Mouse (Mus musculus) limb, embryonic 14.5 days (tissue): ENCODE measurements at regions not wholly inside any gene's neighbourhood (a gene's known extent, or its start where the extent isn't known, plus 50 kb on each side); places are given as distances from the start of the nearest gene placed in this dataset.
"Not testable (repeated sequence)": the region's sequence is repeated elsewhere in the genome, so short reads cannot be mapped to it uniquely, and the experiment has no call there.

Source experiments
- ATAC-seq: fragments of 200-750 bp; cut with Nextera tagmentation; 2 replicates; pipeline ENCODE4 v1.8.0; 2017; ENCODE audit warnings: low read depth, moderate number of reproducible peaks, moderate TSS enrichment; ENCODE audit not compliant: low FRiP score
- DNase-seq: peaks from one replicate; pipeline ENCODE4 v3.0.0-alpha.2; 2015; ENCODE audit warnings: low spot score
- H3K27ac ChIP-seq: fragments of 300-500 bp; sonication (generic); replicated peaks from 2 replicates; pipeline ENCODE4 v1.5.1; 2014; ENCODE audit warnings: low read depth, mild to moderate bottlenecking, low read length, moderate library complexity, mixed read lengths
- H3K27me3 ChIP-seq: fragments of 300-500 bp; sonication (generic); 2 replicates; pipeline ENCODE4 v1.6.1; 2014; ENCODE audit warnings: low read length, mixed read lengths; ENCODE audit not compliant: control insufficient read depth, insufficient read depth
- H3K36me3 ChIP-seq: fragments of 300-500 bp; sonication (generic); 2 replicates; pipeline ENCODE4 v1.6.1; 2014; ENCODE audit warnings: mild to moderate bottlenecking, low read length, moderate library complexity, mixed read lengths; ENCODE audit not compliant: control insufficient read depth, insufficient read depth
- H3K4me1 ChIP-seq: fragments of 300-500 bp; sonication (generic); 2 replicates; pipeline ENCODE4 v1.6.1; 2014; ENCODE audit warnings: antibody characterized with exemption, low read length, mixed read lengths; ENCODE audit not compliant: control insufficient read depth, insufficient read depth
- H3K4me2 ChIP-seq: fragments of 300-500 bp; sonication (generic); replicated peaks from 2 replicates; pipeline ENCODE4 v1.6.1; 2014; ENCODE audit warnings: low read depth, mild to moderate bottlenecking, low read length, moderate library complexity; ENCODE audit not compliant: severe bottlenecking
- H3K4me3 ChIP-seq: fragments of 300-500 bp; sonication (generic); replicated peaks from 2 replicates; pipeline ENCODE4 v1.5.1; 2014; ENCODE audit warnings: low read length
- H3K9ac ChIP-seq: fragments of 300-500 bp; sonication (generic); 2 replicates; pipeline ENCODE4 v1.6.1; 2014; ENCODE audit warnings: mild to moderate bottlenecking, low read depth, low read length, moderate library complexity; ENCODE audit not compliant: severe bottlenecking
- H3K9me3 ChIP-seq: fragments of 300-500 bp; sonication (generic); 2 replicates; pipeline ENCODE4 v1.6.1; 2016; ENCODE audit warnings: low read length; ENCODE audit not compliant: control insufficient read depth
- POLR2A ChIP-seq: fragments of 200-500 bp; IDR thresholded peaks from 2 replicates; pipeline ENCODE4 v1.8.0; 2012; ENCODE audit warnings: inconsistent platforms, mild to moderate bottlenecking, moderate library complexity, borderline replicate concordance; ENCODE audit not compliant: insufficient read depth, insufficient read length; ENCODE audit errors: extremely low read depth
- WGBS: fragments of 180-500 bp; shearing (Covaris S2); extraction: QIAGEN DNeasy Blood & Tissue Kit; methylation state at CpG from one replicate; pipeline ENCODE4 v1.1.7; 2014; 5-methylcytosine and 5-hydroxymethylcytosine counted together

- no peak overlapping the region for H3K4me2 ChIP-seq
- no peaks in the 10 kb centered on the region for H3K36me3 ChIP-seq
- no peak overlapping the region for H3K4me3 ChIP-seq
- DNase-seq: no peak
- no peaks in the 10 kb centered on the region for H3K9me3 ChIP-seq
- H3K9ac ChIP-seq: no peak overlapping the region
- no peak for TF ChIP-seq POLR2A
- no peaks in the 10 kb centered on the region for H3K4me1 ChIP-seq
- H3K27ac ChIP-seq: no peak overlapping the region
- no peak for ATAC-seq
- no peaks in the 10 kb centered on the region for H3K27me3 ChIP-seq
Observed at GRCm38 (mm10) chr14:100960198-100960597, 239.9 kb downstream of the Prr30 start.

- 92% methylated on average over 1 of the region's 1 CpGs for WGBS
Observed at GRCm38 (mm10) chr14:100955806-100956436, 244.2 kb downstream of the Prr30 start.

DNA sequence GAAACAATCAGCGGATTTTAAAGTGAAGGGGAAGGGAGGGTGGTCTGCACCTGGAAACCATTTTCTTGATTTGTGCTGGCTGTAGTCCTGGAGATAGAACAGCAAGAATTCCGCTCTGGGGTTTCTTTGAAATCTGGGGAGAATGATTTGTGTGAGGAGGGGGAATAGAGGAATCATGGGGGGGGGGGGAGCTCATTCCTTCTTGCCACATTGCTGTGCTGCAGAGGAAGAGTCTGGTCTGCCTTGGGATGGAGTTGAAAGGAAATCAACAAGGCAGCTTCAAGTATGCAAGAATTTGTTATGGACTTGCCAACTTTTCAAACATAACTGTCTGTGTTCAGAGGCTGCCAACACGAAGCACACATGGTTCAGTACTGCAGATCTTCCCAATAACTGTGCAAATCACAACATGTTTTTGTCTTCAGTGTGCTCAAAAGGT is 249.4 kb downstream of the Prr30 start:
- ATAC-seq (peak; percentile 55; the same call in 1 of the 2 replicates), DNase-seq (peak; percentile 71)
- Histone ChIP-seq H3K4me2 (no peak overlapping the region), H3K4me3 (no peak overlapping the region), H3K27me3 (no peaks in the 10 kb centered on the region), H3K4me1 (0 out of 2 replicates have a peak, but pooled peaks cover 9% of the 10 kb centered on the region), H3K9me3 (no peaks in the 10 kb centered on the region), H3K9ac (no peak overlapping the region), H3K27ac (no peak overlapping the region), H3K36me3 (no peaks in the 10 kb centered on the region)
- TF ChIP-seq POLR2A: no peak
- 17% methylated on average over 3 of the region's 3 CpGs for WGBS

More at GRCm38 (mm10) chr14:100955806-100956436, 244.2 kb downstream of the Prr30 start:
- H3K4me2 ChIP-seq: no peak overlapping the region
- no peak overlapping the region for H3K9ac ChIP-seq
- no peak for TF ChIP-seq POLR2A
- H3K36me3 ChIP-seq: no peaks in the 10 kb centered on the region
- H3K4me1 ChIP-seq: 0 out of 2 replicates have a peak, but pooled peaks cover under 1% of the 10 kb centered on the region
- no peak overlapping the region for H3K4me3 ChIP-seq
- H3K27me3 ChIP-seq: no peaks in the 10 kb centered on the region
- no peak for ATAC-seq
- no peak overlapping the region for H3K27ac ChIP-seq
- H3K9me3 ChIP-seq: no peaks in the 10 kb centered on the region
- no peak for DNase-seq

DNA sequence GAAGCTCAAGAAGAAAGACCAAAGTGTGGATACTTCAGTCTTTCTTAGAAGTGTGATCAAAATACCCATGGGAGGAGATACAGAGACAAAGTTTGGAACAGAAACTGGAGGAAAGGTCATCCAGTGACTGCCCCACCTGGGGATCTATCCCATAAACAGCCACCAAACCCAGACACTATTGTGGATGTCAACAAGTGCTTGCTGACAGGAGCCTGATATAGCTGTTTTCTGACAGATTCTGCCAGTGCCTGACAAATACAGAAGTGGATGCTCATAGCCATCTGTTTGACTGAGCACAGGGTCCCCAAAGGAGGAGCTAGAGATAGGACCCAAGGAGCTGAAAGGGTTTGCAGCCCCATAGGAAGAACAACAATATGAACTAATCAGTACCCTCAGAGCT is 252.5 kb downstream of the Prr30 start:
- H3K27ac ChIP-seq, ATAC-seq, H3K9ac ChIP-seq, H3K36me3 ChIP-seq, H3K4me3 ChIP-seq, H3K4me1 ChIP-seq, H3K4me2 ChIP-seq, DNase-seq, H3K27me3 ChIP-seq, H3K9me3 ChIP-seq: not testable (repeated sequence)

- H3K4me1 ChIP-seq: no peaks in the 10 kb centered on the region
- no peaks in the 10 kb centered on the region for H3K27me3 ChIP-seq
- no peak overlapping the region for H3K4me3 ChIP-seq
- ATAC-seq (no peak), DNase-seq (no peak)
- H3K9me3 ChIP-seq: no peaks in the 10 kb centered on the region
- no peaks in the 10 kb centered on the region for H3K36me3 ChIP-seq
- no peak overlapping the region for H3K9ac ChIP-seq
- no peak overlapping the region for H3K4me2 ChIP-seq
- 84% methylated on average over 2 of the region's 2 CpGs for WGBS
- TF ChIP-seq POLR2A: no peak
- H3K27ac ChIP-seq: no peak overlapping the region
Observed at GRCm38 (mm10) chr14:100937358-100937887, 262.7 kb downstream of the Prr30 start.
